Mouse (Mus musculus) limb, embryonic 15.5 days (tissue): ENCODE results near the gene Smc5. TPM values are rescaled to one million over a fixed set of nuclear protein-coding genes. Genes with fewer than 3 reads are reported as not detected.

Source experiments
- ATAC-seq: fragments of 200-750 bp; cut with Nextera tagmentation; 2 replicates; pipeline ENCODE4 v1.8.0; 2017; ENCODE audit warnings: low read depth, moderate TSS enrichment; ENCODE audit not compliant: insufficient number of reproducible peaks, low FRiP score, low TSS enrichment
- H3K27ac ChIP-seq: fragments of 300-500 bp; sonication (generic); 2 replicates; pipeline ENCODE4 v1.5.1; 2015; ENCODE audit warnings: moderate library complexity, mild to moderate bottlenecking, inconsistent platforms
- H3K27me3 ChIP-seq: fragments of 300-500 bp; sonication (generic); 2 replicates; pipeline ENCODE4 v1.6.1; 2015; ENCODE audit warnings: inconsistent platforms
- H3K36me3 ChIP-seq: fragments of 300-500 bp; sonication (generic); 2 replicates; pipeline ENCODE4 v1.6.1; 2015; ENCODE audit warnings: inconsistent platforms
- H3K4me1 ChIP-seq: fragments of 300-500 bp; sonication (generic); 2 replicates; pipeline ENCODE4 v1.6.1; 2015; ENCODE audit warnings: inconsistent platforms
- H3K4me2 ChIP-seq: fragments of 300-500 bp; sonication (generic); 2 replicates; pipeline ENCODE4 v1.6.1; 2015; ENCODE audit warnings: mild to moderate bottlenecking, inconsistent platforms
- H3K4me3 ChIP-seq: fragments of 300-500 bp; sonication (generic); 2 replicates; pipeline ENCODE4 v1.5.1; 2015; ENCODE audit warnings: mild to moderate bottlenecking, inconsistent platforms
- H3K9ac ChIP-seq: fragments of 300-500 bp; sonication (generic); 2 replicates; pipeline ENCODE4 v1.6.1; 2015; ENCODE audit warnings: inconsistent platforms
- H3K9me3 ChIP-seq: fragments of 300-500 bp; sonication (generic); 2 replicates; pipeline ENCODE4 v1.6.1; 2016; ENCODE audit warnings: inconsistent platforms
- WGBS: fragments of 180-500 bp; shearing (Covaris S2); methylation state at CpG from one replicate; pipeline ENCODE4 v1.1.7; 2015; 5-methylcytosine and 5-hydroxymethylcytosine counted together
- polyA plus RNA-seq: library from polyadenylated mRNA; unstranded; fragments of >200 nt; fragmentation: Nextera tagmentation; extraction: Ambion mirVana; gene quantifications from 2 replicates; pipeline ENCODE4 v1.2.1, GENCODE M21; 2015

The Smc5 gene
- polyA plus RNA-seq, 1 experiment from 2014 or later, result 29.6 TPM

DNA sequence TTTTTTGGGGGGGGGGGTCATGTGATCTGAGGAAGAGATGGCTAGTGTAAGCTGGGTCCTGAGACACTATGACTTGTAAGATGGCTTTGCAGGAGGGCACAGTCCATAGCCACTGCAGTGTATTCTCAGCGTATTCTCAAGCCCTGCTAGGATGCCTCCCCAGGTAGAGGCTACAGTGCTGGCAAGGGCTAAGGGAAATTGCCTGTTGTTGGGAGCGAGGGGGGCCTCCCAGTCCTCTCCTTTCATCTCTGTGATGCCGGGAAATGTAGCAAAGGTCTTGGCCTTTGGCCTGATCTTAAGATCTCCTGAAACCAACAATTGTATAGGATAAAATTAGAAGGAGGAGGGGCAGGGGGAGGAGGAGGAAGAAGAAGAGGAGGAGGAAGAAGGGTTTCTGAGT, 110.3 kb downstream of the Smc5 start:
- H3K4me3 ChIP-seq, result no peak overlapping the region
- H3K9me3 ChIP-seq, result no peaks in the 10 kb centered on the region
- no peaks in the 10 kb centered on the region for H3K27me3 ChIP-seq
- peaks cover 12% of the 10 kb centered on the region for H3K4me1 ChIP-seq
- 48% methylated on average over 3 of the region's 3 CpGs for WGBS
- H3K36me3 ChIP-seq, result no peaks in the 10 kb centered on the region
- H3K9ac ChIP-seq, result no peak overlapping the region
- H3K27ac ChIP-seq, result no peak overlapping the region
- no peak overlapping the region for H3K4me2 ChIP-seq
- ATAC-seq, result no peak

- Histone ChIP-seq H3K9ac (no peak overlapping the region), H3K4me2 (no peak overlapping the region), H3K27me3 (no peaks in the 10 kb centered on the region), H3K4me1 (peaks cover 12% of the 10 kb centered on the region), H3K4me3 (no peak overlapping the region), H3K9me3 (no peaks in the 10 kb centered on the region), H3K27ac (no peak overlapping the region), H3K36me3 (no peaks in the 10 kb centered on the region)
- no peak for ATAC-seq
- 57% methylated on average over 6 of the region's 6 CpGs for WGBS
Observed at GRCm38 (mm10) chr19:23162877-23163276, 110.8 kb downstream of the Smc5 start.

- no peak overlapping the region for H3K9ac ChIP-seq
Observed at GRCm38 (mm10) chr19:23162387-23162809, 111.3 kb downstream of the Smc5 start.

GRCm38 (mm10) chr19:23159780-23160395, 113.8 kb downstream of the Smc5 start:
- H3K4me3 ChIP-seq, result no peak overlapping the region
- H3K27me3 ChIP-seq, result no peaks in the 10 kb centered on the region
- no peaks in the 10 kb centered on the region for H3K36me3 ChIP-seq
- peaks cover 12% of the 10 kb centered on the region for H3K4me1 ChIP-seq
- H3K9ac ChIP-seq, result no peak overlapping the region
- 27% methylated on average over 10 of the region's 10 CpGs for WGBS
- no peak overlapping the region for H3K4me2 ChIP-seq
- ATAC-seq, result no peak
- H3K9me3 ChIP-seq, result no peaks in the 10 kb centered on the region
- H3K27ac ChIP-seq, result 0 out of 2 replicates have a peak overlapping the region, but pooled peaks have one; percentile 22

More at GRCm38 (mm10) chr19:23162387-23162809, 111.3 kb downstream of the Smc5 start:
- Histone ChIP-seq H3K4me2 (no peak overlapping the region), H3K9me3 (no peaks in the 10 kb centered on the region), H3K27me3 (no peaks in the 10 kb centered on the region), H3K27ac (no peak overlapping the region), H3K4me3 (no peak overlapping the region), H3K4me1 (peaks cover 12% of the 10 kb centered on the region), H3K36me3 (no peaks in the 10 kb centered on the region)
- WGBS, result 22% methylated on average over 8 of the region's 8 CpGs
- no peak for ATAC-seq

Other genes starting within 250 kb of the Smc5 start
- 3.9 and 4.6 TPM in 2 replicates for gene Klf9, start 132.7 kb downstream of the Smc5 start, polyA plus RNA-seq
- gene Mamdc2, start 174.5 kb upstream of the Smc5 start, polyA plus RNA-seq, result 3.4 and 4.8 TPM in 2 replicates